Mouse (Mus musculus) forebrain, postnatal 0 days (tissue): Measurements from ENCODE around the gene Aanat. TPM values are rescaled to one million over a fixed set of nuclear protein-coding genes. Genes with fewer than 3 reads are reported as not detected.
"Not testable (repeated sequence)": the region's sequence is repeated elsewhere in the genome, so short reads cannot be mapped to it uniquely, and the experiment has no call there.

ENCODE experiments used
- ATAC-seq: fragments of 200-750 bp; cut with Nextera tagmentation; 2 replicates; pipeline ENCODE4 v1.8.0; 2017; ENCODE audit warnings: mild to moderate bottlenecking, moderate library complexity
- DNase-seq: peaks from one replicate; pipeline ENCODE4 v3.0.0-alpha.2; 2015
- H3K27ac ChIP-seq: fragments of 300-500 bp; sonication (generic); 2 replicates; pipeline ENCODE4 v1.5.1; 2014; ENCODE audit warnings: low read depth, mild to moderate bottlenecking, antibody characterized with exemption, low read length, moderate library complexity, mixed read lengths
- H3K27me3 ChIP-seq: fragments of 300-500 bp; sonication (generic); 2 replicates; pipeline ENCODE4 v1.6.1; 2014; ENCODE audit warnings: mild to moderate bottlenecking, low read length, mixed read lengths; ENCODE audit not compliant: insufficient read depth
- H3K36me3 ChIP-seq: fragments of 300-500 bp; sonication (generic); 2 replicates; pipeline ENCODE4 v1.6.1; 2014; ENCODE audit warnings: mild to moderate bottlenecking, moderate library complexity; ENCODE audit not compliant: insufficient read depth
- H3K4me1 ChIP-seq: fragments of 300-500 bp; sonication (generic); 2 replicates; pipeline ENCODE4 v1.6.1; 2014; ENCODE audit warnings: antibody characterized with exemption; ENCODE audit not compliant: insufficient read depth
- H3K4me2 ChIP-seq: fragments of 300-500 bp; sonication (generic); 2 replicates; pipeline ENCODE4 v1.6.1; 2014; ENCODE audit warnings: low read depth, mild to moderate bottlenecking, moderate library complexity
- H3K4me3 ChIP-seq: fragments of 300-500 bp; sonication (generic); 2 replicates; pipeline ENCODE4 v1.5.1; 2014; ENCODE audit warnings: low read depth, low read length, mixed read lengths
- H3K9ac ChIP-seq: fragments of 300-500 bp; sonication (generic); 2 replicates; pipeline ENCODE4 v1.6.1; 2014; ENCODE audit warnings: mild to moderate bottlenecking
- H3K9me3 ChIP-seq: fragments of 300-500 bp; sonication (generic); 2 replicates; pipeline ENCODE4 v1.6.1; 2016; ENCODE audit warnings: low read length
- CTCF ChIP-seq: sonication (generic); IDR thresholded peaks from 2 replicates; pipeline ENCODE4 v1.5.1; 2016; ENCODE audit warnings: antibody characterized with exemption, control low read depth, low read depth
- WGBS: fragments of 180-500 bp; shearing (Covaris S2); extraction: QIAGEN DNeasy Blood & Tissue Kit; methylation state at CpG from one replicate; pipeline ENCODE4 v1.1.7; 2014; 5-methylcytosine and 5-hydroxymethylcytosine counted together
- polyA plus RNA-seq: library from polyadenylated mRNA; unstranded; fragments of >200 nt; fragmentation: Nextera tagmentation; extraction: Ambion mirVana; gene quantifications from 2 replicates; pipeline ENCODE4 v1.2.1, GENCODE M21; 2015
- total RNA-seq: library from RNA; depleted of rRNA; stranded (reverse); fragments of >200 nt; gene quantifications from 2 replicates; pipeline ENCODE4 v1.2.3, GENCODE M21; 2014

Aanat gene
- total and polyA plus RNA-seq, 2 experiments from 2014 or later, result 0.62 to 0.88 TPM

- no peak for ATAC-seq
These were observed 23.9 kb downstream of the Aanat start for GRCm38 (mm10) chr11:116609965-116610630.

GRCm38 (mm10) chr11:116611168-116611567 is 24.9 kb downstream of the Aanat start:
- not testable (repeated sequence) for H3K27me3 ChIP-seq, ATAC-seq, H3K27ac ChIP-seq, H3K9ac ChIP-seq, H3K4me3 ChIP-seq, DNase-seq, H3K4me1 ChIP-seq, H3K9me3 ChIP-seq, H3K4me2 ChIP-seq, H3K36me3 ChIP-seq
- 90% methylated on average over 8 of the region's 9 CpGs for whole genome bisulfite sequencing

More at GRCm38 (mm10) chr11:116609965-116610630, 23.9 kb downstream of the Aanat start:
- DNase-seq, result no peak
- H3K4me3 ChIP-seq, result no peak overlapping the region
- H3K9me3 ChIP-seq, result no peaks in the 10 kb centered on the region
- no peak for TF ChIP-seq CTCF
- no peak overlapping the region for H3K4me2 ChIP-seq
- H3K4me1 ChIP-seq, result no peaks in the 10 kb centered on the region
- no peak overlapping the region for H3K9ac ChIP-seq
- H3K27ac ChIP-seq, result no peak overlapping the region
- no peaks in the 10 kb centered on the region for H3K36me3 ChIP-seq
- no peaks in the 10 kb centered on the region for H3K27me3 ChIP-seq
- WGBS, result 90% methylated on average over 15 of the region's 15 CpGs

GRCm38 (mm10) chr11:116611883-116612282 is 25.7 kb downstream of the Aanat start:
- Histone ChIP-seq H3K27me3 (no peaks in the 10 kb centered on the region), H3K9me3 (no peaks in the 10 kb centered on the region), H3K27ac (no peak overlapping the region), H3K4me2 (no peak overlapping the region), H3K4me3 (no peak overlapping the region), H3K4me1 (no peaks in the 10 kb centered on the region), H3K36me3 (no peaks in the 10 kb centered on the region), H3K9ac (no peak overlapping the region)
- DNase-seq (no peak), ATAC-seq (no peak)
- TF ChIP-seq CTCF, result no peak
- 87% methylated on average over 9 of the region's 9 CpGs for WGBS

GRCm38 (mm10) chr11:116612554-116612953 is 26.3 kb downstream of the Aanat start:
- H3K9ac ChIP-seq, result no peak overlapping the region
- no peak overlapping the region for H3K4me2 ChIP-seq
- no peak overlapping the region for H3K4me3 ChIP-seq
- ATAC-seq (no peak), DNase-seq (no peak)
- H3K36me3 ChIP-seq, result no peaks in the 10 kb centered on the region
- 100% methylated on average over 1 of the region's 1 CpGs for WGBS
- H3K9me3 ChIP-seq, result no peaks in the 10 kb centered on the region
- no peaks in the 10 kb centered on the region for H3K4me1 ChIP-seq
- H3K27ac ChIP-seq, result no peak overlapping the region
- no peak for TF ChIP-seq CTCF
- H3K27me3 ChIP-seq, result no peaks in the 10 kb centered on the region

- Histone ChIP-seq H3K27ac (no peak overlapping the region), H3K4me3 (no peak overlapping the region), H3K4me1 (no peaks in the 10 kb centered on the region), H3K9ac (no peak overlapping the region), H3K9me3 (no peaks in the 10 kb centered on the region), H3K4me2 (no peak overlapping the region), H3K36me3 (no peaks in the 10 kb centered on the region), H3K27me3 (no peaks in the 10 kb centered on the region)
- no peak for DNase-seq
- TF ChIP-seq CTCF, result no peak
- no peak for ATAC-seq
- WGBS, result 90% methylated on average over 6 of the region's 6 CpGs
These were observed 27.0 kb downstream of the Aanat start for GRCm38 (mm10) chr11:116613234-116613633.

- no peak overlapping the region for H3K27ac ChIP-seq
- ATAC-seq (no peak), DNase-seq (no peak)
- H3K36me3 ChIP-seq, result no peaks in the 10 kb centered on the region
- no peak overlapping the region for H3K4me3 ChIP-seq
- WGBS, result 53% methylated on average over 15 of the region's 15 CpGs
- H3K27me3 ChIP-seq, result no peaks in the 10 kb centered on the region
- no peak for TF ChIP-seq CTCF
- H3K4me2 ChIP-seq, result no peak overlapping the region
- H3K9ac ChIP-seq, result no peak overlapping the region
- H3K9me3 ChIP-seq, result no peaks in the 10 kb centered on the region
- H3K4me1 ChIP-seq, result no peaks in the 10 kb centered on the region
These were observed 29.7 kb downstream of the Aanat start for GRCm38 (mm10) chr11:116615735-116616437.

- Histone ChIP-seq H3K27me3 (no peaks in the 10 kb centered on the region), H3K4me1 (no peaks in the 10 kb centered on the region), H3K9me3 (no peaks in the 10 kb centered on the region), H3K4me2 (no peak overlapping the region), H3K9ac (no peak overlapping the region), H3K27ac (no peak overlapping the region), H3K4me3 (no peak overlapping the region), H3K36me3 (no peaks in the 10 kb centered on the region)
- DNase-seq (no peak), ATAC-seq (no peak)
- 75% methylated on average over 10 of the region's 10 CpGs for WGBS
- TF ChIP-seq CTCF, result no peak
These were observed 30.3 kb downstream of the Aanat start for GRCm38 (mm10) chr11:116616438-116617118.
